Mouse (Mus musculus): ENCODE results near the gene Ndufs7. TPM values are rescaled to one million over a fixed set of nuclear protein-coding genes. Genes with fewer than 3 reads are reported as not detected.
A peak's percentile ranks its signal among the peaks of the same experiment; 100 is the strongest.
"Not testable (repeated sequence)": the region's sequence is repeated elsewhere in the genome, so short reads cannot be mapped to it uniquely, and the experiment has no call there.

Gene Ndufs7
- polyA plus RNA-seq, 1 experiment, result 80.0 TPM

- TF ChIP-seq CTCF (IDR thresholded peaks at IDR 0.05; ENCODE audit: control insufficient read depth, insufficient read depth, low read length) (no peak), POLR2A (IDR thresholded peaks at IDR 0.05; ENCODE audit: borderline replicate concordance, control insufficient read depth, low read depth, low read length) (no peak)
- WGBS, result 59% methylated on average over 6 of the region's 6 CpGs
- Histone ChIP-seq H3K27ac (ENCODE audit: control insufficient read depth, insufficient read depth, low read depth, low read length, poor library complexity) (no peak overlapping the region), H3K4me3 (replicated peaks; ENCODE audit: control insufficient read depth, low read depth, low read length) (no peak overlapping the region), H3K4me1 (ENCODE audit: control insufficient read depth, insufficient read depth, low read length) (peaks cover 9% of the 10 kb centered on the region)
Observed at GRCm38 (mm10) chr10:80247849-80248248, 1.1 kb upstream of the Ndufs7 start.

GRCm38 (mm10) chr10:80248437-80248836, 484 bp upstream of the Ndufs7 start:
- not testable (repeated sequence) for H3K27ac ChIP-seq (ENCODE audit: control insufficient read depth, insufficient read depth, low read depth, low read length, poor library complexity); H3K4me1 ChIP-seq (ENCODE audit: control insufficient read depth, insufficient read depth, low read length)
- 18% methylated on average over 3 of the region's 3 CpGs for WGBS
- H3K4me3 ChIP-seq (replicated peaks; ENCODE audit: control insufficient read depth, low read depth, low read length), result peak overlapping the region; percentile 29

- peak overlapping the region; percentile 94 for H3K4me3 ChIP-seq (replicated peaks; ENCODE audit: control insufficient read depth, low read depth, low read length)
- H3K4me1 ChIP-seq (ENCODE audit: control insufficient read depth, insufficient read depth, low read length), result peaks cover 9% of the 10 kb centered on the region
- TF ChIP-seq POLR2A (IDR thresholded peaks at IDR 0.05; ENCODE audit: borderline replicate concordance, control insufficient read depth, low read depth, low read length), result no peak
- no peak for TF ChIP-seq CTCF (IDR thresholded peaks at IDR 0.05; ENCODE audit: control insufficient read depth, insufficient read depth, low read length)
- WGBS, result 25% methylated on average over 2 of the region's 2 CpGs
- no peak overlapping the region for H3K27ac ChIP-seq (ENCODE audit: control insufficient read depth, insufficient read depth, low read depth, low read length, poor library complexity)
Observed at GRCm38 (mm10) chr10:80250059-80250458, 1.1 kb downstream of the Ndufs7 start.

- no peak overlapping the region for H3K4me3 ChIP-seq (replicated peaks; ENCODE audit: control insufficient read depth, low read depth, low read length)
- WGBS, result 83% methylated on average over 4 of the region's 4 CpGs
- H3K4me1 ChIP-seq (ENCODE audit: control insufficient read depth, insufficient read depth, low read length), result peaks cover 6% of the 10 kb centered on the region
- no peak overlapping the region for H3K27ac ChIP-seq (ENCODE audit: control insufficient read depth, insufficient read depth, low read depth, low read length, poor library complexity)
- no peak for TF ChIP-seq POLR2A (IDR thresholded peaks at IDR 0.05; ENCODE audit: borderline replicate concordance, control insufficient read depth, low read depth, low read length)
- no peak for TF ChIP-seq CTCF (IDR thresholded peaks at IDR 0.05; ENCODE audit: control insufficient read depth, insufficient read depth, low read length)
Observed at GRCm38 (mm10) chr10:80250573-80250972, 1.7 kb downstream of the Ndufs7 start.

GRCm38 (mm10) chr10:80252011-80252410, 3.1 kb downstream of the Ndufs7 start:
- TF ChIP-seq POLR2A (IDR thresholded peaks at IDR 0.05; ENCODE audit: borderline replicate concordance, control insufficient read depth, low read depth, low read length) (no peak), CTCF (IDR thresholded peaks at IDR 0.05; ENCODE audit: control insufficient read depth, insufficient read depth, low read length) (no peak)
- Histone ChIP-seq H3K4me3 (replicated peaks; ENCODE audit: control insufficient read depth, low read depth, low read length) (no peak overlapping the region), H3K27ac (ENCODE audit: control insufficient read depth, insufficient read depth, low read depth, low read length, poor library complexity) (no peak overlapping the region), H3K4me1 (ENCODE audit: control insufficient read depth, insufficient read depth, low read length) (peaks cover 4% of the 10 kb centered on the region; the same call in 1 of the 2 replicates)

- WGBS, result 86% methylated on average over 11 of the region's 11 CpGs
- Histone ChIP-seq H3K4me3 (replicated peaks; ENCODE audit: control insufficient read depth, low read depth, low read length) (no peak overlapping the region), H3K4me1 (ENCODE audit: control insufficient read depth, insufficient read depth, low read length) (peaks cover 4% of the 10 kb centered on the region; the same call in 1 of the 2 replicates), H3K27ac (ENCODE audit: control insufficient read depth, insufficient read depth, low read depth, low read length, poor library complexity) (no peak overlapping the region)
- no peak for TF ChIP-seq POLR2A (IDR thresholded peaks at IDR 0.05; ENCODE audit: borderline replicate concordance, control insufficient read depth, low read depth, low read length)
- TF ChIP-seq CTCF (IDR thresholded peaks at IDR 0.05; ENCODE audit: control insufficient read depth, insufficient read depth, low read length), result no peak
Observed at GRCm38 (mm10) chr10:80252493-80253274, 3.8 kb downstream of the Ndufs7 start.

GRCm38 (mm10) chr10:80253551-80253950, 4.6 kb downstream of the Ndufs7 start:
- no peak overlapping the region for H3K27ac ChIP-seq (ENCODE audit: control insufficient read depth, insufficient read depth, low read depth, low read length, poor library complexity)
- 90% methylated on average over 6 of the region's 6 CpGs for whole genome bisulfite sequencing
- H3K4me3 ChIP-seq (replicated peaks; ENCODE audit: control insufficient read depth, low read depth, low read length), result no peak overlapping the region
- TF ChIP-seq CTCF (IDR thresholded peaks at IDR 0.05; ENCODE audit: control insufficient read depth, insufficient read depth, low read length), result no peak
- TF ChIP-seq POLR2A (IDR thresholded peaks at IDR 0.05; ENCODE audit: borderline replicate concordance, control insufficient read depth, low read depth, low read length), result no peak
- H3K4me1 ChIP-seq (ENCODE audit: control insufficient read depth, insufficient read depth, low read length), result peaks cover 2% of the 10 kb centered on the region; the same call in 1 of the 2 replicates

- H3K4me1 ChIP-seq (ENCODE audit: control insufficient read depth, insufficient read depth, low read length), result peaks cover 2% of the 10 kb centered on the region; the same call in 1 of the 2 replicates
- no peak overlapping the region for H3K27ac ChIP-seq (ENCODE audit: control insufficient read depth, insufficient read depth, low read depth, low read length, poor library complexity)
- no peak overlapping the region for H3K4me3 ChIP-seq (replicated peaks; ENCODE audit: control insufficient read depth, low read depth, low read length)
- 93% methylated on average over 26 of the region's 26 CpGs for WGBS
- peak; percentile 27; the same call in 1 of the 2 replicates for TF ChIP-seq POLR2A (IDR thresholded peaks at IDR 0.05; ENCODE audit: borderline replicate concordance, control insufficient read depth, low read depth, low read length)
- no peak for TF ChIP-seq CTCF (IDR thresholded peaks at IDR 0.05; ENCODE audit: control insufficient read depth, insufficient read depth, low read length)
Observed at GRCm38 (mm10) chr10:80254331-80255297, 5.7 kb downstream of the Ndufs7 start.

All from bone marrow, adult 2 months (tissue).